Mouse (Mus musculus): ENCODE data around the gene Chchd1.

DNA sequence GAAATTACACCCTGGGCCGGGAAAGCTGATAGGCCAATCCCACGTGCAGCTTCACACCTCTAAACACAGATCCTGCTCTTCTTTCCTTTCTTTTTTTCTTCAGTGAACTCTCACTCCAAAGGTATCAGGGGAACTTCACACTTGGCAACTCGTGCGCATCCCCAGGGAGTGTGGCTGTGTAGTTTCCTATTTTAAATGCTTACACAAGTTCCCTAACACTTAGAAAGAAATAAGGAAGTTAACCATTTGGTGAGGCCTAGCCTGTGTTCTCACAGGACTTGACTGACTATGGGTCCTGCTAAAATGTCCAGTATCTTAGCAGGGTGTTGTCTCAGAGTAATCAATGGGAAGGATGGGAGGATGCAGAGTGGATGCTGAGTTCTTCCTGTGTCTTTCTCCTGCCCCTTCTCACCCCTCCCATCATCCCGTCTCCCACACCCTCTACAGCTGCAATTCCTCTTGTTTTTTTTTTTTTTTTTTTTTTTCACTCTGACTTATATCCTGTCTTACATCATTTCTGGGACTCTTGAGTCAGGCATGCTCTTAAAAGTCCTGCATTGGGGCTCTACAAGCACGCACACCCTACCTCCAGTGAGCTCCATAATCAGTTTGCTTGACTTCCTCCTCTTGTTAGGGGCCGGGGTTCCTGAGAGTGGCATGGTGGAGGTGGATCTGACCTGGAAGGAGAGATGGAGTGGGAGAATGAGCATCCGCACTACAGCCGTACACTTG is 48.0 kb upstream of the Chchd1 start:
- TF ChIP-seq CTCF (IDR thresholded peaks at IDR 0.05; ENCODE audit: control insufficient read depth, insufficient read depth, insufficient read length) (no peak), USF1 (IDR thresholded peaks at IDR 0.05; ENCODE audit: low read depth) (no peak), MAX (IDR thresholded peaks at IDR 0.05) (no peak), FOSL1 (IDR thresholded peaks at IDR 0.05; ENCODE audit: insufficient read depth, low read length, poor library complexity, severe bottlenecking) (no peak), MYOD1 (IDR thresholded peaks at IDR 0.05; ENCODE audit: control insufficient read depth, insufficient read length, low read depth) (no peak), CEBPB (IDR thresholded peaks at IDR 0.05; ENCODE audit: low read depth) (no peak), MYOG (IDR thresholded peaks at IDR 0.05; ENCODE audit: control insufficient read depth, extremely low read depth, insufficient read length) (no peak)
